Mouse (Mus musculus) brain, adult 2 months (tissue): ENCODE measurements around the gene Trpm8.

Experiments used
- DNase-seq: peaks from one replicate; pipeline ENCODE4 v3.0.0; 2011; ENCODE audit warnings: low read depth, low spot score

The Trpm8 gene

GRCm38 (mm10) chr1:88284946-88285320 is 7.5 kb downstream of the Trpm8 start:
- DNase-seq = peak; percentile 59

- DNase-seq = no peak
These were observed 8.2 kb downstream of the Trpm8 start for GRCm38 (mm10) chr1:88285652-88286051.

GRCm38 (mm10) chr1:88286136-88286845 is 8.8 kb downstream of the Trpm8 start:
- DNase-seq = no peak

DNA sequence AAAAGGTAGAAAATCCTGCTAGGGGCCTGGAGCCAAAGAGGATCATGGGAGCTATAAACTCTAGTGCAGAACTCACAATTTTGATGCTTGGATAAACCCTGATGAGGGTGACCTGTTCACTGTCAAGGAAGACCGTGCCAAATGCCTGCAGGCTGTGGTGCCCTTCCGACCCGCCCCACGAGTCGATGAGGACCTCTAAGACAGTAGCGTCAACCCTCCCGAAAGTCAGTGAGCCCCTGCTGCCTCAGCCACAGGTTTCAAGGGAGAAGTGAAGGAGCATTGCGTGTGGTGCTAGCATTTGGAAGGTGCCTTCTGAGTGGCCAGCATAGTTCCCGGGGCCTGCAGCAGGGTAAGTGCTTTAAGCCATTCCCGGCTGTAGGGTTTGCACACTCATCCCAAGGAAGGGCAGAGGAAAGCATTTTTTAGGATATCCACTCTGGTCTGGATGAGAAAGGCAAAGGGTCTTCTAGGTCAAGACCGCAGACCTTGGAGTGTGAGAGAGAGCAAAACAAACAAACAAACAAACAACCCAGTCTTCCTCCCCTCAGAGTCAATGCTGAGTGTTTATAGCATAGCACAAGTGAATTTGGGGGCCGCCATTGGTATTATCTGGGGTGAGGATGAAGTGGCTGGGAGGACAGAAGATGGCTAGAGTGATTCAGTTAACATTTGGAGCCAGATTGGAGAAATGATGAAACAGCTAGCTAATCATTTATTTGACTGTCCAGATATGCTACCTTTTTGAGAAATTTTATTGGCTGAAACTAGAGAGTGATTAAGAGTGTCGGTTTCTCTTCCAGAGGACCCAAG is 9.6 kb downstream of the Trpm8 start:
- DNase-seq = no peak

- DNase-seq = peak; percentile 70
These were observed 10.2 kb downstream of the Trpm8 start for GRCm38 (mm10) chr1:88287697-88287980.

GRCm38 (mm10) chr1:88288056-88288788 is 10.8 kb downstream of the Trpm8 start:
- no peak for DNase-seq

- DNase-seq = no peak
These were observed 11.3 kb downstream of the Trpm8 start for GRCm38 (mm10) chr1:88288789-88289127.

DNA sequence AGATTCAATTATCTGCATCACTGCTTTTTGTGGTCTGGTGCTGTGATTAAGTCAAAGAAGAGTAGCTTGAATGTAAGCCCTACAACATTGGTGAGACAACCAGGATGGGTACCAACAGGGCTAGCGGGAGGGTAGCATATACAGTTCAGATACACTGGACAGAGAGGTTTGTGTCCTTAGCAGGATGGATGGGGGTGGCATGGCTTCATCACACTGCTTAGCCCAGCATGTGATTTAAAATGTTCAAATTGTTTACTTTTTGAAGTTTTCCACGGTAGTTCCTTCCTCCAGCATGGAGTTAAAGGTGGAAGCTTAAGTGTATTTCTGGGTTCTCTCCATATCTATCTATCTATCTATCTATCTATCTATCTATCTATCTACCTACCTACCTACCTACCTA is 11.7 kb downstream of the Trpm8 start:
- no peak for DNase-seq

DNA sequence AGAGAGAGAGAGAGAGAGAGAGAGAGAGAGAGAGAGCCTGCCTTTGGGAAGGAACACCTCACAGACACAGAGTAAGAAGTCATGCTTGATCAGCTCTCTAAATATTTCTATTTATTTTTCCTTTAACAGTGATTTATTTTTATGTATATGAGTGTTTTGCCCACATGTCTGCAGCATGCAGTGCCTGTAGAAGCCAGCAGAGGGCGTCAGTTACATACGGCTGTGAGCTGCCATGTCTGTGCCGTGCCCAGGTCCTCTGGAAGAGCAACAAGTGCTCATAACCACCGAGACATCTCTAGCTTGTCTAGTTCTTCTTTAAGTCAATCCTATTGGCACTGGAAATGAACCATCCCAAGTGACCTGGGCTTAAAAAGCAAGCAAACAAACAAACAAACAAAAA is 12.5 kb downstream of the Trpm8 start:
- DNase-seq = peak; percentile 69

DNA sequence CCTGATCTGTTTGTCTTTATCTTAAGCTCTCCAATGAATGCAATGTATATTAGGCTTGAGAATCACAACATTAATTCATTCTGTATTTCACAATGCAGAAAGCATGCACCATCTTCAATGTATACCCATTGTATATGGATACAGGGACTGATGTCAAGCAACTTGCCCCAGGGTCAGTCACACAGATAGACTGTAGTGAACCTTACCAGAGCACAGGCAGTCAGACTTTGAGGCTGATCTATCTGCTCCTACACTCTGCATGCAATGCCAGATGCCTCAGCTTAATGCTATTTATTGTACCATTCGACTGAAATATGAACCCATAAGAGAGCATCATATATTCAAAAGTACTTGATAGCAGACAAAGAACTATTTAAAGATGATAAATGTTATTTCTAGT is 13.1 kb downstream of the Trpm8 start:
- no peak for DNase-seq

- no peak for DNase-seq
These were observed 14.0 kb downstream of the Trpm8 start for GRCm38 (mm10) chr1:88291409-88292005.

- DNase-seq = no peak
These were observed 14.6 kb downstream of the Trpm8 start for GRCm38 (mm10) chr1:88292057-88292456.

GRCm38 (mm10) chr1:88294650-88295049 is 17.2 kb downstream of the Trpm8 start:
- DNase-seq = no peak

GRCm38 (mm10) chr1:88296171-88296920 is 18.9 kb downstream of the Trpm8 start:
- no peak for DNase-seq

DNA sequence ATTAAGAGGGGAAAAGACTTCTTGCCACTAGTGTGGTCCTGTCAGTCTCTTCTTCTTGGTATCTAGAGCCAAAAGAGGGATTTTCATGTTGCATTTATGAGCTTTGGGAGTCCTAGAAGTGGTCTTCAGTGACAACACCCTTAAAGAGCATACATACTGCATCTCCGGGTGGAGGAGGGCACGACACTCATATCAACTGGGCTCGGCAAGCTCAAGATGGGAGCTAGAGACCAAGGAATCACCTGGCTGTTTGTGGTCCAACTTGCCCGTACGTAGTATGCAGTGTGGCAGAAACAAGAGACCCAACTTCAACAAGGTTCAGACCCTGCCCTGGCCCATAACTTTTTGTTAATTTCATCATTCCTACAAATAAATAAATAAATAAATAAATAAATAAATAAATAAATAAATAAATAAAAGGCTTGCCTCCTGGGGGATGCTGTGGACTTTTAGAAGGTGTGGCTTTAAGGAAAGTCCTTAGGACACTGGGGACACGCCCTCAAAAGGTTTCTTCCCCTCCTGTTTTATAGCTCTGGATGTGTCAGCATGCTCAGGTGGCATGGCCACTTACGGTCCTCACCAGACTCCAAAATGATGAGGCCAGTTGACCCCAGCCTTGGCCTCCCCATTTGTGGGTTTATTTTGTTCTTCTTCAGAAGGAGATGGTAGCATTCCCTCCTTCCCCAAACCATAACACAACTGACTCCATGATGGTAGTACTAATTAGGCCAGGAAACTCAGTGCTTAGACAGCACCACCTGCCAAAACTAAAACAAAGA is 20.2 kb downstream of the Trpm8 start:
- no peak for DNase-seq

GRCm38 (mm10) chr1:88298686-88299528 is 21.4 kb downstream of the Trpm8 start:
- no peak for DNase-seq

GRCm38 (mm10) chr1:88299529-88299945 is 22.1 kb downstream of the Trpm8 start:
- DNase-seq = no peak

GRCm38 (mm10) chr1:88300301-88301050 is 23.0 kb downstream of the Trpm8 start:
- DNase-seq = no peak
